Mouse (Mus musculus): ENCODE measurements around the gene Ccdc121. TPM values are rescaled to one million over a fixed set of nuclear protein-coding genes. Genes with fewer than 3 reads are reported as not detected.
"Not testable (repeated sequence)": the region's sequence is repeated elsewhere in the genome, so short reads cannot be mapped to it uniquely, and the experiment has no call there.

The Ccdc121 gene
- polyA plus RNA-seq, 1 experiment: not detected

- Histone ChIP-seq H3K4me1 (no peaks in the 10 kb centered on the region), H3K27me3 (replicated peaks) (peaks cover 18% of the 10 kb centered on the region), H3K9me3 (no peaks in the 10 kb centered on the region), H3K36me3 (replicated peaks; ENCODE audit: low read length) (no peaks in the 10 kb centered on the region), H3K4me3 (replicated peaks) (no peak overlapping the region)
- TF ChIP-seq FLI1 (IDR thresholded peaks at IDR 0.05; ENCODE audit: low read length) (no peak), GATA1 (IDR thresholded peaks at IDR 0.05; ENCODE audit: borderline replicate concordance, low read length) (no peak)
These were observed 1.3 kb upstream of the Ccdc121 start for GRCm38 (mm10) chr1:181512430-181513129.

- not testable (repeated sequence) for H3K36me3 ChIP-seq (replicated peaks; ENCODE audit: low read length); H3K4me3 ChIP-seq (replicated peaks); H3K9me3 ChIP-seq; H3K4me1 ChIP-seq
- H3K27me3 ChIP-seq (replicated peaks): peaks cover 23% of the 10 kb centered on the region
These were observed 396 bp downstream of the Ccdc121 start for GRCm38 (mm10) chr1:181510855-181511254.

- H3K27me3 ChIP-seq (replicated peaks): peaks cover 23% of the 10 kb centered on the region
- H3K4me1 ChIP-seq: peaks cover 6% of the 10 kb centered on the region
- TF ChIP-seq FLI1 (IDR thresholded peaks at IDR 0.05; ENCODE audit: low read length) (no peak), GATA1 (IDR thresholded peaks at IDR 0.05; ENCODE audit: borderline replicate concordance, low read length) (no peak)
- no peaks in the 10 kb centered on the region for H3K36me3 ChIP-seq (replicated peaks; ENCODE audit: low read length)
- no peaks in the 10 kb centered on the region for H3K9me3 ChIP-seq
- no peak overlapping the region for H3K4me3 ChIP-seq (replicated peaks)
These were observed 5.9 kb downstream of the Ccdc121 start for GRCm38 (mm10) chr1:181505367-181505766.

- Histone ChIP-seq H3K4me1 (peaks cover 6% of the 10 kb centered on the region), H3K27me3 (replicated peaks) (peaks cover 15% of the 10 kb centered on the region), H3K9me3 (no peaks in the 10 kb centered on the region), H3K36me3 (replicated peaks; ENCODE audit: low read length) (no peaks in the 10 kb centered on the region), H3K4me3 (replicated peaks) (no peak overlapping the region)
- TF ChIP-seq FLI1 (IDR thresholded peaks at IDR 0.05; ENCODE audit: low read length): no peak
- TF ChIP-seq GATA1 (IDR thresholded peaks at IDR 0.05; ENCODE audit: borderline replicate concordance, low read length): no peak
These were observed 7.8 kb downstream of the Ccdc121 start for GRCm38 (mm10) chr1:181503471-181503870.

- peaks cover 4% of the 10 kb centered on the region for H3K9me3 ChIP-seq
- TF ChIP-seq FLI1 (IDR thresholded peaks at IDR 0.05; ENCODE audit: low read length) (no peak), GATA1 (IDR thresholded peaks at IDR 0.05; ENCODE audit: borderline replicate concordance, low read length) (no peak)
These were observed 26.6 kb downstream of the Ccdc121 start for GRCm38 (mm10) chr1:181484696-181485095.

GRCm38 (mm10) chr1:181476557-181476956, 34.7 kb downstream of the Ccdc121 start:
- no peak for TF ChIP-seq FLI1 (IDR thresholded peaks at IDR 0.05; ENCODE audit: low read length)
- TF ChIP-seq GATA1 (IDR thresholded peaks at IDR 0.05; ENCODE audit: borderline replicate concordance, low read length): no peak

More at GRCm38 (mm10) chr1:181484696-181485095, 26.6 kb downstream of the Ccdc121 start:
- Histone ChIP-seq H3K4me1 (no peaks in the 10 kb centered on the region), H3K27me3 (replicated peaks) (peaks cover 35% of the 10 kb centered on the region), H3K36me3 (replicated peaks; ENCODE audit: low read length) (no peaks in the 10 kb centered on the region), H3K4me3 (replicated peaks) (no peak overlapping the region)

GRCm38 (mm10) chr1:181476141-181476540, 35.1 kb downstream of the Ccdc121 start:
- TF ChIP-seq FLI1 (IDR thresholded peaks at IDR 0.05; ENCODE audit: low read length) (no peak), GATA1 (IDR thresholded peaks at IDR 0.05; ENCODE audit: borderline replicate concordance, low read length) (no peak)
- peaks cover 7% of the 10 kb centered on the region for H3K9me3 ChIP-seq
- H3K27me3 ChIP-seq (replicated peaks): peaks cover 33% of the 10 kb centered on the region
- no peaks in the 10 kb centered on the region for H3K4me1 ChIP-seq
- no peaks in the 10 kb centered on the region for H3K36me3 ChIP-seq (replicated peaks; ENCODE audit: low read length)
- H3K4me3 ChIP-seq (replicated peaks): no peak overlapping the region

More at GRCm38 (mm10) chr1:181476557-181476956, 34.7 kb downstream of the Ccdc121 start:
- Histone ChIP-seq H3K4me1 (no peaks in the 10 kb centered on the region), H3K4me3 (replicated peaks) (no peak overlapping the region), H3K27me3 (replicated peaks) (peaks cover 33% of the 10 kb centered on the region), H3K9me3 (peaks cover 3% of the 10 kb centered on the region), H3K36me3 (replicated peaks; ENCODE audit: low read length) (no peaks in the 10 kb centered on the region)

GRCm38 (mm10) chr1:181469415-181469814, 41.8 kb downstream of the Ccdc121 start:
- peaks cover 42% of the 10 kb centered on the region for H3K27me3 ChIP-seq (replicated peaks)
- peaks cover 10% of the 10 kb centered on the region for H3K4me1 ChIP-seq
- peaks cover 15% of the 10 kb centered on the region for H3K9me3 ChIP-seq
- no peak for TF ChIP-seq GATA1 (IDR thresholded peaks at IDR 0.05; ENCODE audit: borderline replicate concordance, low read length)
- no peak for TF ChIP-seq FLI1 (IDR thresholded peaks at IDR 0.05; ENCODE audit: low read length)
- H3K36me3 ChIP-seq (replicated peaks; ENCODE audit: low read length): no peaks in the 10 kb centered on the region
- H3K4me3 ChIP-seq (replicated peaks): no peak overlapping the region

GRCm38 (mm10) chr1:181467321-181467670, 44.0 kb downstream of the Ccdc121 start:
- Histone ChIP-seq H3K9me3 (peaks cover 15% of the 10 kb centered on the region), H3K4me1 (peaks cover 10% of the 10 kb centered on the region), H3K27me3 (replicated peaks) (peaks cover 54% of the 10 kb centered on the region), H3K36me3 (replicated peaks; ENCODE audit: low read length) (no peaks in the 10 kb centered on the region), H3K4me3 (replicated peaks) (no peak overlapping the region)
- TF ChIP-seq FLI1 (IDR thresholded peaks at IDR 0.05; ENCODE audit: low read length): no peak
- no peak for TF ChIP-seq GATA1 (IDR thresholded peaks at IDR 0.05; ENCODE audit: borderline replicate concordance, low read length)

- TF ChIP-seq GATA1 (IDR thresholded peaks at IDR 0.05; ENCODE audit: borderline replicate concordance, low read length) (no peak), FLI1 (IDR thresholded peaks at IDR 0.05; ENCODE audit: low read length) (no peak)
- peaks cover 10% of the 10 kb centered on the region for H3K4me1 ChIP-seq
- peaks cover 59% of the 10 kb centered on the region for H3K27me3 ChIP-seq (replicated peaks)
- no peak overlapping the region for H3K4me3 ChIP-seq (replicated peaks)
- peaks cover 14% of the 10 kb centered on the region for H3K9me3 ChIP-seq
- H3K36me3 ChIP-seq (replicated peaks; ENCODE audit: low read length): no peaks in the 10 kb centered on the region
These were observed 44.5 kb downstream of the Ccdc121 start for GRCm38 (mm10) chr1:181466601-181467320.

Data from megakaryocyte, embryonic 14.5 days (primary cell).